Mouse (Mus musculus) cerebellum, postnatal 36 days (tissue): ENCODE measurements around the gene Pls3.
"Not testable (repeated sequence)": the region's sequence is repeated elsewhere in the genome, so short reads cannot be mapped to it uniquely, and the experiment has no call there.

Source experiments
- DNase-seq, 2 experiments: peaks; one replicate each; pipeline ENCODE4 v3.0.0; 2021 to 2022; ENCODE audit warnings: mixed read lengths in 2 of 2

The Pls3 gene

DNA sequence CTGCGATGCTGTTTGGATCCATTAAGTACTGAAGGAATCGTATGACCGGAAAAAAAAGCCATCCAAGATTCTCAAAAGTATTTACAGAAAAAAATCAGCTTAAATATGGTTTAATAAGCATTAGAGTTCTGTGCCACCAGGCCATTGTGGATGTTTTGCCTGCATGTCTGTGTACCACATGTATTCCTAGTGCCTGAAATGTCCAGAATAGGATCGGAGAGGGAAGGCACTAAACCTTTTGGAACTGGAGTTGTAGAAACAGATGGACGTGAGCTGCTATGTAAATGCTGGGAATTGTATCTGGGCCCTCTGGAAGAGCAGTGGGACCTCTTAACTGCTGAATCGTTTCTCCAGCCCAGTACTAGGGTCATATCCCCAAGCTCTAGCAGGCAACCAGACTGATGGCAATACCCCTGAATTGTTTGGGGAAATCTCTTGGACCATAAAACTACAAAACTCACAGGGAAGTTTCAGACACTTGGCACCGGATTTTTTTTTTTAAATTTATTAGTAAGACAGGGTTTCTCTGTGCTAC lies 110.1 kb downstream of the Pls3 start:
- DNase-seq = no peak

DNA sequence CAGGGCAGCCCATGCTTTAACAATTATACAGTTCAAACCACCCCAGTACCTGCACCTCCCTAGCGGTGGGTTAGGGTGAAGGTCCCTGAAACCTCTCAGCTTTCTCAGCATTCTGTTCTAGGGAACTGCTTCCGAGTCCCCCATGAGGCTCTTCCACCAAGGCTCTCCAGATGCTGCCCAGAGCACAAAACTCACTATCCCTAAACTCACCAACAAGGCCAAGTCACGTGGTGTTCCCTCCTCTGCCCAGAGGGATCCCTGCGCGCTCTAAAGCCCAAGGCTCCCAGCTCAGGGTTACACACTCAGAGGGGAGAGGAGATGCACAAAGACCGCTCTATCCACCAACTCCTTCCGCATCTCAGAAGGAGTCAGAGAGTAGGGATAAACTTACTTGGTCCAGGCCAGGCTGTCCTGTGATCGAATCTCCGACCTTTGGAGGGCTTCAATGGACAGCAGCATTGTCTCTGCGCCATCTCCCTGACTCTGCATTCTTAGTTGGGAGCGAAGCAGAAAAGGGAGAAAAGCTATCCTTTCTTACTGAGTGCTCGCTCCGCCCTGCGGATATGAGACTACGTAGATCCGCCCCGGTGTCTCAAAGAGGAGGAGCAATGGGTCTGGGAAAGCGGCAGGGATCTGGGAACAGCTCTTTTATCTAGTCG lies 110.7 kb downstream of the Pls3 start:
- peak; percentile 50 to 64 for DNase-seq

DNA sequence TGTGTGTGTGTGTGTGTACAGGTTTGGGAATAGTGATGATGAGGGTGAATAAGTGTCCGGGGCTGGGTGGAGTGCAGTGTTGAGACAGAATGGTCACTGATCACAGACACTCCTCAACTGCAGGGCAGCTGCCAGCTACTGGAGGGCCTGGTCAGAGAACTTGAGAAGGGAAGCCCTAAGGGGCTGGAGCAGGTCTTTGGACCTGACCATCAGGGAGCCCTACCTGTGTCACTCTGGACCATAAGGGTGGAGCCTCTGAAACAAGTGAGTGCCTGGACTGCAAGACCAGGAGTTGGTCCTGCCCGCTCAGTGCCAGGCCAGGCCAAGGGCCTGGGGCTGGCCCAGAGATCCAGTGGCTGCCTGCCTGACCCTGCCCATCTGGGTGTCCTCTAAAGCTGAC lies 115.5 kb downstream of the Pls3 start:
- peak in 1 of 2 experiments; percentile 14 for DNase-seq

DNA sequence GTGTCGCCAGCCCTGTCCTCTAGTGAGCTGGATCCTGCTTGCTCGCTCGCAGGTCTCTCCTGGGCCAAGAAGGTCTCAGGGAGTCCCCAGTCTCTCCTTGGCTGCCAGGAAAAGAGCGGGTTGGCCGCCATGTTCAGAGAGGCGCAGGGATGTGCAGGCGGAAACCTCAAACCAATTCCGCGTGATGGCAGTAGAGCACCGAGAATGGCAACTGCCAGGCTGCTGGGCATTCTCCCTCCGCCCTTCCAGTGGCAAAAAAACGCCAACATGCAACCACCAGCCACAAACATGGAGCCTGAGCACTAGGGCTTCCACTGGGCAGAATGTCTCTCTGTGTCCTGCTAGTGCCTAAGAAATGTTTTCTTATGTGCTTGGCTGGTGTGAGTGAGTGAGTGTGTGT lies 115.9 kb downstream of the Pls3 start:
- peak in 1 of 2 experiments; percentile 84 for DNase-seq

DNA sequence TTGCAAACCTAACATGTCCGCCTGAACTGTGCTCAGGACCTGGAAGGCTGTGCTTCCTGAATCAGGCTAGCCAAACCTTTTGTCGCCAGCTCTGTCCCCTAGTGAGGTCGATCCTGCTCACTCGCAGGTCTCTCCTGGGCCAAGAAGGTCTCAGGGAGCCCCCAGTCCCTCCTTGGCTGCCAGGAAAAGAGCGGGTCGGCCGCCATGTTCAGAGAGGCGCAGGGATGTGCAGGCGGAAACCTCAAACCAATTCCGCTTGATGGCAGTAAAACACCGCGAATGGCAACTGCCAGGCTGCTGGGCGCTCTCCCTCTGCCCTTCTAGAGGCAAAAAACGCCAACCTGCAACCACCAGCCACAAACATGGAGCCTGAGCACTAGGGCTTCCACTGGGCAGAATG lies 117.0 kb downstream of the Pls3 start:
- peak in 1 of 2 experiments; percentile 86 for DNase-seq

DNA sequence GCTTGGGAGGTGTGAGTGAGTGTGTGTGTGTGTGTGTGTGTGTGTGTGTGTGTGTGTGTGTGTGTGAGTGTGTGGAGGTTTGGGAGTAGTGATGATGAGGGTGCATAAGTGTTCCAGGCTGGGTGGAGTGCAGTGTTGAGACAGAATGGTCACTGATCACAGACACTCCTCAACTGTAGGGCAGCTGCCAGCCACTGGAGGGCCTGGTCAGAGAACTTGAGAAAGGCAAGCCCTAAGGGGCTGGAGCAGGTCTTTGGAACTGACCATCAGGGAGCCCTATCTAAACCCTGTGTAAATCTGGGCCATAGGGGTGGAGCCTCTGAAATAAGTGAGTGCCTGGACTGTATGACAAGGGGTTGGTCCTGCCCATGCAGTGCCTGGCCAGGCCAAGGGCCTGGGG lies 120.5 kb downstream of the Pls3 start:
- DNase-seq = not testable (repeated sequence)

DNA sequence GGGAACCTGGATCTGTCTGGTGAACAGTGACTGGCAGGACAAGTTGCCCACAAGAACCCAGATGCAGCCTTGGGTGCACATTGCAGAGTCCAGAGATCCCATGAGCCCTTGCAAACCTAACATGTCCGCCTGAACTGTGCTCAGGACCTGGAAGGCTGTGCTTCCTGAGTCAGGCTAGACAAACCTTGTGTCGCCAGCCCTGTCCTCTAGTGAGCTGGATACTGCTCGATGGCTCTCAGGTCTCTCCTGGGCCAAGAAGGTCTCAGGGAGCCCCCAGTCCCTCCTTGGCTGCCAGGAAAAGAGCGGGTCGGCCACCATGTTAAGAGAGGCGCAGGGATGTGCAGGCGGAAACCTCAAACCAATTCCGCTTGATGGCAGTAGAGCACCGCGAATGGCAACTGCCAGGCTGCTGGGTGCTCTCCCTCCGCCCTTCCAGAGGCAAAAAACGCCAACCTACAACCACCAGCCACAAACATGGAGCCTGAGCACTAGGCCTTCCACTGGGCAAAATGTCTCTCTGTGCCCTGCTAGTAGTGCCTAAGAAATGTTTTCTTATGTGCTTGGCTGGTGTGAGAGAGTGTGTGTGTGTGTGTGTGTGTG lies 124.8 kb downstream of the Pls3 start:
- DNase-seq = peak in 1 of 2 experiments; percentile 62

DNA sequence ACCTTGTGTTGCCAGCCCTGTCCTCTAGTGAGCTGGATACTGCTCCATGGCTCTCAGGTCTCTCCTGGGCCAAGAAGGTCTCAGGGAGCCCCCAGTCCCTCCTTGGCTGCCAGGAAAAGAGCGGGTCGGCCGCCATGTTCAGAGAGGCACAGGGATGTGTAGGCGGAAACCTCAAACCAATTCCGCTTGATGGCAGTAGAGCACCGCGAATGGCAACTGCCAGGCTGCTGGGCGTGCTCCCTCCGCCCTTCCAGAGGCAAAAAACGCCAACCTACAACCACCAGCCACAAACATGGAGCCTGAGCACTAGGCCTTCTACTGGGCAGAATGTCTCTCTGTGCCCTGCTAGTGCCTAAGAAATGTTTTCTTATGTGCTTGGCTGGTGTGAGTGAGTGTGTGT lies 125.7 kb downstream of the Pls3 start:
- DNase-seq = peak in 1 of 2 experiments; percentile 80

DNA sequence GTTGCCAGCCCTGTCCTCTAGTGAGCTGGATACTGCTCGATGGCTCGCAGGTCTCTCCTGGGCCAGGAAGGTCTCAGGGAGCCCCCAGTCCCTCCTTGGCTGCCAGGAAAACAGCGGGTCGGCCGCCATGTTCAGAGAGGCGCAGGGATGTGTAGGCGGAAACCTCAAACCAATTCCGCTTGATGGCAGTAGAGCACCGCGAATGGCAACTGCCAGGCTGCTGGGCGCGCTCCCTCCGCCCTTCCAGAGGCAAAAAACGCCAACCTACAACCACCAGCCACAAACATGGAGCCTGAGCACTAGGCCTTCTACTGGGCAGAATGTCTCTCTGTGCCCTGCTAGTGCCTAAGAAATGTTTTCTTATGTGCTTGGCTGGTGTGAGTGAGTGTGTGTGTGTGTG lies 130.5 kb downstream of the Pls3 start:
- DNase-seq = peak in 1 of 2 experiments; percentile 86

DNA sequence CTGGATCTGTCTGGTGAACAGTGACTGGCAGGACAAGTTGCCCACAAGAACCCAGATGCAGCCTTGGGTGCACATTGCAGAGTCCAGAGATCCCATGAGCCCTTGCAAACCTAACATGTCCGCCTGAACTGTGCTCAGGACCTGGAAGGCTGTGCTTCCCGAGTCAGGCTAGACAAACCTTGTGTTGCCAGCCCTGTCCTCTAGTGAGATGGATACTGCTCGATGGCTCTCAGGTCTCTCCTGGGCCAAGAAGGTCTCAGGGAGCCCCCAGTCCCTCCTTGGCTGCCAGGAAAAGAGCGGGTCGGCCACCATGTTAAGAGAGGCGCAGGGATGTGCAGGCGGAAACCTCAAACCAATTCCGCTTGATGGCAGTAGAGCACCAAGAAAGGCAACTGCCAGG lies 135.5 kb downstream of the Pls3 start:
- DNase-seq = peak in 1 of 2 experiments; percentile 39
